Mouse (Mus musculus) adrenal gland, adult 8-10 months (tissue): ENCODE measurements around the gene Pip4k2b. TPM values are rescaled to one million over a fixed set of nuclear protein-coding genes. Genes with fewer than 3 reads are reported as not detected.
"Not testable (repeated sequence)": the region's sequence is repeated elsewhere in the genome, so short reads cannot be mapped to it uniquely, and the experiment has no call there.

Experiments
- DNase-seq: peaks from one replicate; pipeline ENCODE4 v3.0.0; 2022
- total RNA-seq, 4 experiments: library from RNA; stranded (reverse); gene quantifications; 2 replicates each; pipeline ENCODE4 v1.2.4; 2022

The Pip4k2b gene
- 10 to 100 TPM; 25.5 to 35.1 (median 32.2) TPM for total RNA-seq

DNA sequence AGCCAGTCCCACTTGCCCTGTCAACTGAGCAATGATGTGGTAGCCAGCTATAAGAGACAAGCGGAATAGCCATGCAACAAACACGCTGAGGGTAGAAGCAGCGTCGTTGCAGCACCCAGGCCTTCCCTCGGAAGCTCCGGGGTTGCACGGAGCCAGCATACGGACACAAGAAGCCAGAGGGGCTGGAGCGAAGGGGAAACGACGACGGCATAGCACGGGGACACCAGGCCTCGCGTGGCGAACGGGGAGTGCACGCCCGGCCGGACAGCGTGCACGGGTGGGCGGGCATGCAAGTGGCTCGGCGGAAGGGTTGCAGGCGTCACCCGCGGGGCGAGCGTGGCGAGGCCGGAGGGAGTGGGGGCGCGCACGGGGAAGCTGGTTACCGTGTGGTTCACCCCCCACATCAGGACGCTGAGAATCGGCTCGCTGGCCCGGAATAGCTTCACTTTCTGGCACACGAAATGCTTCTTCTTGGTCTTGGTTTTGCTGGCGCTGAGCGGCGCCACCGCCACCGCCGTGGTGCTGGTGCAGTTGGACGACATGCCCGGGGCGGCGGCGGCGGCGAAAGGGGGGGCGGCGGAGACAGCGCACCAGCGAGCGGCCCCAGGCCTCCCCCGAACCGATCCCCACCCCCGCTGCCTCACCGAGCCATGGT is at the start of gene Pip4k2b:
TSS of gene Pip4k2b (minus strand) at position 642 of the 655 bp plus-strand sequence.
- DNase-seq = peak; percentile 47

DNA sequence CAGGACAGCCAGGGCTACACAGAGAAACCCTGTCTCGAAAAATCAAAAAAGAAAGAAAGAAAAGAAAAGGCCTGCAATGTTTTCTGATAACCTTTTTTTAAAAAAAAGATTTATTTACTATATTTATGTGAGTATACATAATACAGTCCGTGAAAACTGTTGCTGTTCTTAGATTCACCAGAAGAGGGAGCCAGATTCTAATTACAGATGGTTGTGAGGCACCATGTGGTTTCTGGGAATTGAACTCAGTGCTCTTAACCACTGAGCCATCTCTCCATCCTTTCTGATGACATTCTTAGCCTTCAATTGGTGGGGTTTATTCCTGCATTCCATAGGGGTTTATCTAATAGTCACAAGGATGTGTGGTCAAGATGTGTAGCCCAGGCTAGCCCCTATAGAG is 48.7 kb upstream of the Pip4k2b start:
- DNase-seq = no peak

DNA sequence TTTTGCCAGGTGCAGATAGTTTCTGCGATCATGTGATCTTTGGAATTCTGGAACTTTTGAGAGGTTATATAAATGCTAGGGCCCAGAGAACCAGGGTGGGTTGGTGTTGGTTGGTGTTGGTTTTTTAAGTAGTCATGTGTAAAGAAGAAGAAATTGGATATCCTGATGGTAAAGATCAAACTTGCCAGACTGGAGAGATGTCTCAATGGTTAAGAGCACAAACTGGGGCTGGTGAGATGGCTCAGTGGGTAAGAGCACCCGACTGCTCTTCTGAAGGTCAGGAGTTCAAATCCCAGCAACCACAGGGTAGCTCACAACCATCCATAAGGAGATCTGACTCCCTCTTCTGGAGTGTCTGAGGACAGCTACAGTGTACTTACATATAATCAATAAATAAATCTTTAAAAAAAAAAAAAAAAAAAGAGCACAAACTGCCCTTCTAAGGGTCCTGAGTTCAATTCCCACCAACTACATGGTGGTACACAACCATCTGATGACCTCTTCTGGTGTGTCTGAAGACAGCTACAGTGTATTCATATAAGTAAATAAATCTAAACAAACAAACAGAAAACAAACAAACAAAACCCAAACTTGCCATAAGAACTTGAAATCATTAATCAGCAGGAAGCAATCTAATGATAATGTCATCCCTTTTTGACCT is 46.4 kb upstream of the Pip4k2b start:
- DNase-seq = not testable (repeated sequence)

GRCm38 (mm10) chr11:97789727-97790126 is 45.2 kb upstream of the Pip4k2b start:
- no peak for DNase-seq

DNA sequence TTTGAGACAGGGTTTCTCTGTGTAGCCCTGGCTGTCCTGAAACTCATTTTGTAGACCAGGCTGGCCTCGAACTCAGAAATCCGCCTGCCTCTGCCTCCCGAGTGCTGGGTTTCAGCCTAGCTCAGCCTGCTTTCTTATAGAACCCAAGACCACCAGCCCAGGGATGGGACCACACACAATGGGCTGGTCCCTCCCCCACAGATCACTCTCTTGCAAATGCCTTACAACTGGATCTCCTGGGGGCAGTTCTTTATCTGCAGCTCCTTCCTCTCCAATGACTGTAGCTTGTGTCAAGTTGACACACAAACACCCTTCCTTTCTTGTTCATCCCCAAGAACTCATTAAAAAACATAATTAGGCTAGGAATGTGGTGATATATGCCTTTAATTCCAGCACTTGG is 43.5 kb upstream of the Pip4k2b start:
- no peak for DNase-seq

DNA sequence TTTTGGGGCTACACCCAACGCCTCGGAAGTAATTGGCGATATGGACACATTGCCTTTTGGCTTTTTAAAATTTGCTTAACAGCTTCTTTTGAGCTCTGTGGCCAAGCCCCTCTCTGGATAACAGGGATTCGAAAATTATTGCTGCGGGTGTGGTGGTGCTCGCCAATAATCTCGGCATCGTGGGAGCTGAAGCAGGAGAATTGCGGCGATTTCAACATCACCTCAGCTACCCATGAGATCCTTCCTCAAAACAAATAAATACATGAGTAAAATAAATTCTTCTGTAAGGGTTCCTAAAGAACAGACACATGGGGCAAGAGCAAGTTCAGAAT is 38.0 kb upstream of the Pip4k2b start:
- DNase-seq = no peak

GRCm38 (mm10) chr11:97781832-97782563 is 37.5 kb upstream of the Pip4k2b start, which contains the start of gene Rpl23:
Gene Rpl23, minus strand, starts transcription at chr11:97782437.
- peak; percentile 98 for DNase-seq

DNA sequence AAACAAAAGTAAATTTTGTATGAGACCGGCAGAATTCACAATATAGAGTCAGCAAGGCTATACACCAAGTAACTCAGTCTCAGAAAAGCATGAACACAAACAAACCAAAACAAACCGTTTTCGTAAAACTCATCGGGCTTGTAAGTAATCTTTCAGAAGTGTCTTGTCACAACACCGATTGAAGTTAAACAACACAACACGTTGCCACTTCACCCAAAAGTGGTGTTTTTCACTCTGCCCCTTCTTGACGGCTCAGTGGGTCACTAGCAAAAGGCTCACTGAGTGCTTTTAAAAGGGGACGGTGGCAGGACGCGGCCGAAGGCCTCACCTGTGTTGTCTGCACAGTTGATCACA is 37.0 kb upstream of the Pip4k2b start:
- no peak for DNase-seq

DNA sequence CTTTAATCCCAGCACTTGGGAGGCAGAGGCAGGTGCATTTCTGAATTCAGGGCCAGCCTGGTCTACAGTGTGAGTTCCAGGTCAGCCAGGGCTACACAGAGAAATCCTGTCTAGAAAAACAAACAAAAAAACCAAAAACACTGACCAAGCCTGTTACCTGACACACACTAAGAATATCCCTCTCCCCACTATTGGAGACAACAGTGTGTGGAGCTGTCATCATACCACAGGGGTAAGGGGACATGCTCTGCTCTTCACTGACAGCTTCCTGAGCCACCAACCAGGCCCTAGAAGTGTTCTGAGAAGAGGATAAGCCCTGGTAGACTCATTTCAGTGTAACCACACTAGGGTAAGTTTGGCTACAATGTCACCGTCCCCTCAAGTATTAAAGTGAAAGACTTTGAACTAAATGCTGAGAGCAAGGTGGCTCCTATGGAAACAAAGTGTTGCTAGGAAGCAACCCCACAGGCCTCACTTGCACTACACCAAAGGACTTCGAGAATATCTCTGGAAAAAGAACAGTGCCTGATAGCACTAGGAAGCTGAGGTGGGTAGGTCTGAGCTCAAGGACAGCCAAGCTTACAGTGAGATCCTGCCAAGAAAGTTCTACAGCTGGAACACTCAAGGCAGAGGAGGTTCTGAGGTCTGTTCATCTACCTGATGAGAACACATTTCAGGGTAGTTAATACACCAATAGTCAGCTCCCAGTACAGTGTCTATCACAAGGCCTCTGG is 35.6 kb upstream of the Pip4k2b start:
- no peak for DNase-seq

GRCm38 (mm10) chr11:97778918-97779317 is 34.4 kb upstream of the Pip4k2b start:
- DNase-seq = no peak

- no peak for DNase-seq
These were observed 32.6 kb upstream of the Pip4k2b start for GRCm38 (mm10) chr11:97777129-97777529.

- no peak for DNase-seq
These were observed 32.1 kb upstream of the Pip4k2b start for GRCm38 (mm10) chr11:97776497-97777128.

- no peak for DNase-seq
These were observed 31.4 kb upstream of the Pip4k2b start, which contains the start of gene 1700001P01Rik for GRCm38 (mm10) chr11:97775808-97776496. Gene 1700001P01Rik, minus strand, starts transcription at chr11:97775918.

GRCm38 (mm10) chr11:97775186-97775585 is 30.7 kb upstream of the Pip4k2b start:
- DNase-seq = no peak

- DNase-seq = no peak
These were observed 26.9 kb upstream of the Pip4k2b start for GRCm38 (mm10) chr11:97771410-97771809.

DNA sequence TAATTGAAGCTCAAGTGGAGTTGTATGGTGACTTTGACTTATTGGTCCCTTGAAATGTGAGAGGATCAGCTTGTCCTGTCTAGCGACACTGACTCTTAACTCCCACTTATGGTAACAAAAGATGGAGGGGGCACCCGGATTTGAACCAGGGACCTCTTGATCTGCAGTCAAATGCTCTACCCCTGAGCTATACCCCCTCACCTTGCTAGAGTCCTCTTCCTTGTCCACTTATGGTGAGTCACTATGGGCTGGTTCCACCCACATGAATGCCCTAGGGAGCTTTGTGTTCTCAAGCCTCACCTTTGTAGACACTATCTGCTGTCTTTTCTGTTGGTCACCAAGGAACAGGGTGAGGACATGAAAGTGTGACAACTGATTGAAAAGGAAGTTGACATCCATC is 25.2 kb upstream of the Pip4k2b start:
- no peak for DNase-seq

- DNase-seq = peak; percentile 94
These were observed 21.8 kb upstream of the Pip4k2b start, which contains the start of gene Cwc25 for GRCm38 (mm10) chr11:97766154-97766881. Gene Cwc25, minus strand, starts transcription at chr11:97766556.

- no peak for DNase-seq
These were observed 17.1 kb upstream of the Pip4k2b start for GRCm38 (mm10) chr11:97761638-97762037.

DNA sequence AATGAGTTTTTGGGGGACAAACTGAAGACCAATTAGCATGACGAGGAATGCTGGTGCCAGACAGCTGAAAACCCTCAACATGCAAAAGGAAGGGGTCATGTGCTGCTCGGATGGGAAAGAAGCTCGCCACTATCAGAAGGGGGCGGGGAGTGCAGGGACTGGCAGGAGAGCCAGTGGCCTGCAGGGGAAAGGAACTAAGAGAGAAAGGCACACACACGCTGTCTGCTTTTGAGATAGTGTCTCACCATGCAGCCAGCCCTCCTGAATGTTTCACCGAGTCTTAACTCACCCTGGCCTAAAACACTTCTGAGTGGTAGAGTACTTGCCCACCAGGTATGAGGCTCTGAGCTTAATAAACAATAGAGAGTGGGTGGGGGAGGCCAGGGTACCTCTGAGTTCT is 14.4 kb upstream of the Pip4k2b start:
- no peak for DNase-seq

DNA sequence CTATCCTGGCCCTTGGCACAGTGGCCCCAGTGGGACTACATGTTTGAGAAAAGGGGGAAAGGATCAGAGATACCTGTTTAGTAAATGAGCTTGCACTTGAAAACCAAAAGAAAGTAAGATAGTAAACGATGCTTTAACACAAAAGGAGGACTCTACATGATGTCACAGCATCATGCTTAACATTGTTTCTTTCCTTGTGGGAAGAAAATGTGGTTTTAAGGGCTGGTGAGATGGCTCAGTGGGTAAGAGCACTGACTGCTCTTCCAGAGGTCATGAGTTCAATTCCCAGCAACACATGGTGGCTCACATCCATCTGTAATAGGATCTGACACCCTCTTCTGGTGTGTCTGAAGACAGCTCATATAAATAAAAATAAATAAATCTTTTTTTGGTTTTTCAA is 13.6 kb upstream of the Pip4k2b start:
- DNase-seq = no peak

- DNase-seq = no peak
These were observed 8.8 kb upstream of the Pip4k2b start for GRCm38 (mm10) chr11:97753277-97753676.
